Mouse (Mus musculus) MEL (cell line): ENCODE measurements around the gene Sertad2.

Source experiments
- CTCF ChIP-seq, 3 experiments: IDR thresholded peaks in 2 of 3; conservative IDR thresholded peaks in 1 of 3; 2 replicates each; pipeline ENCODE4 v1.5.1; 2011 to 2012; ENCODE audit warnings: low read length in 3 of 3, low read depth in 2 of 3, mild to moderate bottlenecking in 2 of 3, improper control_type of control experiment in 1 of 3, inconsistent platforms in 1 of 3, mixed read lengths in 1 of 3, moderate library complexity in 1 of 3; ENCODE audit not compliant: control insufficient read depth in 1 of 3, insufficient read depth in 1 of 3, poor library complexity in 1 of 3, severe bottlenecking in 1 of 3
- MEF2A ChIP-seq: IDR thresholded peaks from 2 replicates; pipeline ENCODE4 v1.6.1; 2014; ENCODE audit warnings: low read depth, mild to moderate bottlenecking, inconsistent platforms, low read length, improper control_type of control experiment; ENCODE audit not compliant: poor library complexity, insufficient replicate concordance, severe bottlenecking; ENCODE audit errors: extremely low read depth
- MYC ChIP-seq: IDR thresholded peaks from 2 replicates; pipeline ENCODE4 v1.6.1; 2011; ENCODE audit warnings: low read depth, mild to moderate bottlenecking, low read length, improper control_type of control experiment, moderate library complexity

DNA sequence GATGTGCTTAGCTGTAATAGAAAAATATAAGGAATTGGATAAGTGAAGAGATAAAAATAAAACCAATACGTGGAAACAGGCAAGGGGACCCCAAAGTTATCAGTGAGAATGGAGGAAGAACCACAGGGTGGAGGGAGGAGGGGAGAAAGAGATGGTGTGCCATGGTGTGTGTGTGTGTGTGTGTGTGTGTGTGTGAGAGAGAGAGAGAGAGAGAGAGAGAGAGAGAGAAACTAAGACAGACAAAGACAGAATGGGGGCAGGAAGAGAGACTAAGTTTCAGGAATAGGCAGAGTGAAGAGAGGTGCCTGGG lies 11.4 kb upstream of the Sertad2 start:
- TF ChIP-seq CTCF (IDR thresholded peaks at IDR 0.05 in 2 of 3, conservative IDR thresholded peaks at IDR 0.05 in 1 of 3; ENCODE audit: control insufficient read depth in 1 of 3, insufficient read depth in 1 of 3, low read depth in 2 of 3, low read length in 3 of 3, poor library complexity in 1 of 3, severe bottlenecking in 1 of 3) (no peak), MYC (no peak), MEF2A (no peak)
